Mouse (Mus musculus) spleen, adult 2 months (tissue): ENCODE data around the gene Sidt1. TPM values are rescaled to one million over a fixed set of nuclear protein-coding genes. Genes with fewer than 3 reads are reported as not detected.

Source experiments
- DNase-seq, 2 experiments: peaks; one replicate each; pipeline versions ENCODE4 v3.0.0 to v3.0.0-alpha.2; 2012 to 2021; ENCODE audit warnings: low spot score in 2 of 2, low read depth in 1 of 2
- H3K27ac ChIP-seq: fragments of 200-500 bp; 2 replicates; pipeline ENCODE4 v1.5.1; 2012; ENCODE audit warnings: low read length, inconsistent platforms; ENCODE audit not compliant: insufficient read depth
- H3K27me3 ChIP-seq: fragments of 200-500 bp; 2 replicates; pipeline ENCODE4 v1.6.1; 2012; ENCODE audit warnings: mild to moderate bottlenecking, moderate library complexity, low read length, inconsistent platforms; ENCODE audit not compliant: control insufficient read depth, insufficient read depth
- H3K36me3 ChIP-seq: fragments of 200-500 bp; 2 replicates; pipeline ENCODE4 v1.6.1; 2012; ENCODE audit warnings: mild to moderate bottlenecking, low read length, inconsistent platforms; ENCODE audit not compliant: control insufficient read depth, insufficient read depth
- H3K4me1 ChIP-seq: fragments of 200-500 bp; 2 replicates; pipeline ENCODE4 v1.6.1; 2011; ENCODE audit warnings: inconsistent platforms; ENCODE audit not compliant: control insufficient read depth, insufficient read depth, insufficient read length
- H3K4me3 ChIP-seq: fragments of 200-500 bp; 2 replicates; pipeline ENCODE4 v1.5.1; 2011; ENCODE audit warnings: mild to moderate bottlenecking, inconsistent platforms; ENCODE audit not compliant: insufficient read depth, insufficient read length; ENCODE audit errors: extremely low read depth
- CTCF ChIP-seq: fragments of 200-500 bp; IDR thresholded peaks from 2 replicates; pipeline ENCODE4 v1.5.1; 2011; ENCODE audit warnings: mild to moderate bottlenecking, inconsistent platforms; ENCODE audit not compliant: insufficient read depth, insufficient read length, insufficient replicate concordance; ENCODE audit errors: extremely low read depth
- POLR2A ChIP-seq: fragments of 200-500 bp; IDR thresholded peaks from 2 replicates; pipeline ENCODE4 v1.6.1; 2011; ENCODE audit warnings: low read depth, low read length, inconsistent platforms
- WGBS: fragments of 180-500 bp; shearing (Covaris S2); methylation state at CpG from one replicate; pipeline ENCODE4 v1.1.7; 2018; 5-methylcytosine and 5-hydroxymethylcytosine counted together
- polyA plus RNA-seq: library from polyadenylated mRNA; depleted of rRNA; stranded (reverse); fragments of >200 nt; gene quantifications from 2 replicates; pipeline ENCODE4 v1.2.3, GENCODE M21; 2012

Sidt1 gene
- polyA plus RNA-seq, 1 experiment, result 22.8 TPM

DNA sequence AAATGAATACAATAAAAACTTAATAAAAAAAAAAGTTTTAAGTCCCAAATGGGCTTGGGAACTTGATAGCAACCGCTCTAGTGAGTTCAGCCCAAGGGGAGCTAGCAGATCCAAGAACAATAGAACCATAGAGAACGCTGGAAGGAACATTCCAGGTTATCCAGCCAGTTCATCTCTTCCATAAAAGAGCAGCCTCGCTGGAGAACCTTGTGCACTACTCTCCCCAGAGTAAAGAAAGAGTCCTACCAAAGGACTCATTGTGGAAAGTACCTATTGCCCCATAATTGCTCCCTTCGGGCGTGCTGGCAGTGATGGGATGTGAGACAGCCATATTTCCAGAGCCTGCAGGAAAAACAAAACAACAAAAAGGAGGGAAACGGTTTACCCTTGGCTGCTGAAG is 63.4 kb downstream of the Sidt1 start:
- no peak for TF ChIP-seq POLR2A
- TF ChIP-seq CTCF, result no peak
- no peaks in the 10 kb centered on the region for H3K27me3 ChIP-seq
- peaks cover 3% of the 10 kb centered on the region; the same call in 1 of the 2 replicates for H3K4me1 ChIP-seq
- 84% methylated on average over 6 of the region's 6 CpGs for WGBS
- no peak overlapping the region for H3K4me3 ChIP-seq
- no peak overlapping the region for H3K27ac ChIP-seq
- DNase-seq, result no peak
- no peaks in the 10 kb centered on the region for H3K36me3 ChIP-seq

DNA sequence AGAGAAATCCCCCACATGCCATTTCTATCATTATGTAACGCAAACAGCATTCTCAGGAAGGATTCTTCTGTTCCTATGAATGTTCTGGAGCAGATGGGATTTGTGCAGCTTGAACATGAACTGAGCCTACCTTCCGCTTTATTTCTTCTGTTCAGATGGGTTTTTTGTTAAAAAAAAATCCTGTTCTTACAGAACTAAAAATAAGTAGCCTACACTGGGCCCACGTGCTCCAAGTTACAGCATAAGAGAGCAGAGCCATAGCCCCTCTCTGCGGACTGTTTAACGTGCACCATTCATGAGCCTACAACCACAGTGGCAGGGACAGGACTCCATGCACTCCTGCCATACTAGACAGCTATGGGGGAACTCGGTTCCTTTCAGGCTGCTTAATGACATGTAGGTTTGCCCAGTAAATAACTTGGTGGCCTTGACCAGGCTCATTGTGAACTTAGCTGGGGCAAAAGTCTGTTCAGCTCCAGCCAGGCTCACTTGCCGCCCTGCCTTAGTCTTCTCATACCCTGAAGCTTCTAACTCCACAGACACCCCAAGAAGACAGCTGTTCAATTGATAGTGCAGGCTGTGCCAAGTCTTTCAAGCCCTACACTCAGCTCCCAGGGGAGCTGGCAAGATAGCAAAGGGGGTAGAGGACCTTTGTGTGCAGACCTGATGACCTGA is 64.3 kb downstream of the Sidt1 start:
- 91% methylated on average over 7 of the region's 7 CpGs for WGBS
- DNase-seq, result no peak
- no peaks in the 10 kb centered on the region for H3K27me3 ChIP-seq
- no peak overlapping the region for H3K4me3 ChIP-seq
- TF ChIP-seq CTCF (no peak), POLR2A (no peak)
- no peak overlapping the region for H3K27ac ChIP-seq
- H3K4me1 ChIP-seq, result peaks cover 3% of the 10 kb centered on the region; the same call in 1 of the 2 replicates
- H3K36me3 ChIP-seq, result no peaks in the 10 kb centered on the region

DNA sequence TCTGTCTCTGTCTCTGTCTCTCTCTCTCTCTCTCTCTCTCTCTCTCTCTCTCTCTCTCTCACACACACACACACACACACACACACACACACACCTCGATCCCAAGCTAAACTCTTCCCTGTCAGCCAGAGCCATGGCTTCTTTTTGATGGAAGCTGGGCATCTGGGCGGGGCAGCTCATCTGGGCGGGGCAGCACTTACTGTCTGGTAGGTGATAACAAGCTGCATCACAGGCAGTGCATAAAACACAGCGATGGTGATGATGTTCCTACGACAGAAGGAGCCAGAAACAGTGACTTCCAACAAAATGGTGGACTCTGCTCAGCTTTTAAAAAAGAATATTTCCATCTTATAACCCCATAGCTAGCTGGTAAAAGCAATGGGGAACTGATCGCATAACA is 67.4 kb downstream of the Sidt1 start:
- 82% methylated on average over 6 of the region's 6 CpGs for WGBS
- Histone ChIP-seq H3K4me1 (no peaks in the 10 kb centered on the region), H3K27me3 (no peaks in the 10 kb centered on the region), H3K36me3 (no peaks in the 10 kb centered on the region; the same call in 1 of the 2 replicates), H3K4me3 (no peak overlapping the region), H3K27ac (no peak overlapping the region)
- no peak for DNase-seq
- no peak for TF ChIP-seq POLR2A
- no peak for TF ChIP-seq CTCF

DNA sequence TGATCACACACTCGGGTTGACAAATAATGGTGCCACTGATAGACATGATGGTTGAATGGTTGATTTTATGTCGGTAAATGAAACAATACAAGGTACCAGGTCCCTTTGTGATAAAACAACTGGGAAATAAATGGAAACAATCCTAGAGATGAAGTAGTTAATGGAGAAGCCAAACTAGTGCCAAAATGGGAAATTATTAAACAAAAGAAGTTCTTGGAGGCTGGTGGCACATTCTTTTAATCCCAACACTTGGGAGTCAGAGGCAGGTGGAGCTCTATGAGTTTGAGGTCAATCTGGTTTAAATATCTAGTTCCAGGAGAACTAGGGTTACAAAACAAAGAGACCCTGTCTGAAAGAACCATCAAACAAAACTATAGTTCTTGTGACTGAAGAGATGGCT is 68.1 kb downstream of the Sidt1 start:
- 90% methylated on average over 2 of the region's 2 CpGs for WGBS
- Histone ChIP-seq H3K27me3 (no peaks in the 10 kb centered on the region), H3K27ac (no peak overlapping the region), H3K4me3 (no peak overlapping the region), H3K4me1 (no peaks in the 10 kb centered on the region), H3K36me3 (no peaks in the 10 kb centered on the region; the same call in 1 of the 2 replicates)
- DNase-seq, result no peak
- TF ChIP-seq POLR2A (no peak), CTCF (no peak)

DNA sequence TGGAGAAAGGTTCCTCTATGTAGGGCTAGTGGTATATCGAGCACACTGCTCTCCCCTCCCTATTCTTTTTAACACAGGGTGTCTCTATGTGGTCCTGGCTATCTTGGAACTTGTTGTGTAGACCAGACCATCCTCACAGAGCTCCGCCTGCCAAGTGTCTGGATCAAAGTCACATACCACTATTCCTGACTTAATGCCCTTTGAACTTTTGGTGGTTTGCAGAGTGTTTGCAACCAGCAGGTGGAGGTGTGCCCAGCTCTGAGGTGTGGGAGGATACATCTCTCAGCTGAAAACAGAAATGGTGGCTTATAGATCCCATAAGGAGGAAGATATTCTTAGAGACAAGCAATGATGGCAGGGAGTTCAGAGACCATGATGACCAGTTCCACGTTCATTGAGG is 75.5 kb downstream of the Sidt1 start:
- Histone ChIP-seq H3K27ac (no peak overlapping the region), H3K36me3 (peaks cover 2% of the 10 kb centered on the region), H3K27me3 (no peaks in the 10 kb centered on the region), H3K4me3 (no peak overlapping the region), H3K4me1 (no peaks in the 10 kb centered on the region)
- DNase-seq, result no peak
- WGBS, result 85% methylated on average over 3 of the region's 3 CpGs
- TF ChIP-seq POLR2A, result no peak
- TF ChIP-seq CTCF, result no peak

DNA sequence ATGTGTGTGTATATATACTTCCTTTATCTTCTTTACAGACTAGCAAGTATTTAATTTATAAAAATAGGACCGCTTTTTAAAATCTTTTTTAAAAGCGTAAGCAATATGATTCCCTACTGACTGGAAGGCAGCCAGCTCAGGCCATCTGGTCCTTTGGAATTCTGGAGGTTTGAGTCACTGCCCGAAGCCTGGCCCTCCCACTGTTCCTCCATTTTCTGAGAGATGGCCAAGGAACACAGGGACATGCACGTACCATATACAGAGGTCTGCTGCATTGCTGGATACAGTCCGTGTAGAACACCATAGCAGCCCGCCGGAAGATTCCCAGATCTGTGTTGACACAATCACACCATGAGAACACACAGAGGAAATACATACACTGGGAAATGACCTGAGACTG is 78.3 kb downstream of the Sidt1 start:
- 88% methylated on average over 7 of the region's 7 CpGs for WGBS
- TF ChIP-seq POLR2A (no peak), CTCF (no peak)
- DNase-seq, result no peak

More for the DNA sequence above, 78.3 kb downstream of the Sidt1 start:
- Histone ChIP-seq H3K36me3 (peaks cover 2% of the 10 kb centered on the region; the same call in 1 of the 2 replicates), H3K4me3 (no peak overlapping the region), H3K27ac (no peak overlapping the region), H3K27me3 (no peaks in the 10 kb centered on the region), H3K4me1 (no peaks in the 10 kb centered on the region)
